Mouse (Mus musculus): ENCODE data around the gene Ccno. TPM values are rescaled to one million over a fixed set of nuclear protein-coding genes. Genes with fewer than 3 reads are reported as not detected.

Gene Ccno
- polyA plus RNA-seq, 1 experiment from 2014 or later, result 15.3 TPM

GRCm38 (mm10) chr13:112985605-112986450, 1.8 kb upstream of the Ccno start:
- no peak for ATAC-seq (ENCODE audit: low read depth)
- Histone ChIP-seq H3K36me3 (ENCODE audit: control insufficient read depth, insufficient read depth, low read length) (no peaks in the 10 kb centered on the region), H3K27ac (ENCODE audit: low read length) (no peak overlapping the region), H3K9me3 (ENCODE audit: control insufficient read depth, low read length) (no peaks in the 10 kb centered on the region), H3K9ac (ENCODE audit: low read length) (no peak overlapping the region), H3K4me3 (ENCODE audit: low read length) (0 out of 2 replicates have a peak overlapping the region, but pooled peaks have one; percentile 0), H3K4me1 (replicated peaks; ENCODE audit: control insufficient read depth, insufficient read depth, low read length) (peaks cover 33% of the 10 kb centered on the region), H3K4me2 (ENCODE audit: low read depth, low read length) (peak overlapping the region; percentile 98; the same call in 1 of the 2 replicates), H3K27me3 (ENCODE audit: control insufficient read depth, insufficient read depth, low read depth, low read length) (peaks cover 40% of the 10 kb centered on the region)
- 11% methylated on average over 18 of the region's 18 CpGs for WGBS

GRCm38 (mm10) chr13:112986451-112986950, 1.1 kb upstream of the Ccno start:
- Histone ChIP-seq H3K4me1 (replicated peaks; ENCODE audit: control insufficient read depth, insufficient read depth, low read length) (peaks cover 33% of the 10 kb centered on the region), H3K27ac (ENCODE audit: low read length) (no peak overlapping the region), H3K9me3 (ENCODE audit: control insufficient read depth, low read length) (no peaks in the 10 kb centered on the region), H3K9ac (ENCODE audit: low read length) (no peak overlapping the region; the same call in 1 of the 2 replicates), H3K27me3 (ENCODE audit: control insufficient read depth, insufficient read depth, low read depth, low read length) (peaks cover 47% of the 10 kb centered on the region), H3K4me3 (ENCODE audit: low read length) (peak overlapping the region; percentile 0), H3K4me2 (ENCODE audit: low read depth, low read length) (peak overlapping the region; percentile 98), H3K36me3 (ENCODE audit: control insufficient read depth, insufficient read depth, low read length) (no peaks in the 10 kb centered on the region)
- WGBS, result 1% methylated on average over 17 of the region's 17 CpGs
- ATAC-seq (ENCODE audit: low read depth), result no peak

GRCm38 (mm10) chr13:112987991-112988390, 389 bp downstream of the Ccno start:
- no peaks in the 10 kb centered on the region for H3K36me3 ChIP-seq (ENCODE audit: control insufficient read depth, insufficient read depth, low read length)
- ATAC-seq (ENCODE audit: low read depth), result peak; percentile 30
- H3K27ac ChIP-seq (ENCODE audit: low read length), result peak overlapping the region; percentile 27; the same call in 1 of the 2 replicates
- under 1% methylated on average over 39 of the region's 39 CpGs for WGBS
- H3K9me3 ChIP-seq (ENCODE audit: control insufficient read depth, low read length), result no peaks in the 10 kb centered on the region
- peak overlapping the region; percentile 98 for H3K4me2 ChIP-seq (ENCODE audit: low read depth, low read length)
- peaks cover 33% of the 10 kb centered on the region for H3K4me1 ChIP-seq (replicated peaks; ENCODE audit: control insufficient read depth, insufficient read depth, low read length)
- peaks cover 56% of the 10 kb centered on the region for H3K27me3 ChIP-seq (ENCODE audit: control insufficient read depth, insufficient read depth, low read depth, low read length)
- peak overlapping the region; percentile 71 for H3K9ac ChIP-seq (ENCODE audit: low read length)
- H3K4me3 ChIP-seq (ENCODE audit: low read length), result peak overlapping the region; percentile 66

- peak overlapping the region; percentile 66 for H3K4me3 ChIP-seq (ENCODE audit: low read length)
- no peak overlapping the region; the same call in 1 of the 2 replicates for H3K9ac ChIP-seq (ENCODE audit: low read length)
- no peaks in the 10 kb centered on the region for H3K36me3 ChIP-seq (ENCODE audit: control insufficient read depth, insufficient read depth, low read length)
- peaks cover 65% of the 10 kb centered on the region for H3K27me3 ChIP-seq (ENCODE audit: control insufficient read depth, insufficient read depth, low read depth, low read length)
- no peaks in the 10 kb centered on the region for H3K9me3 ChIP-seq (ENCODE audit: control insufficient read depth, low read length)
- ATAC-seq (ENCODE audit: low read depth), result no peak
- H3K27ac ChIP-seq (ENCODE audit: low read length), result no peak overlapping the region
- WGBS, result under 1% methylated on average over 19 of the region's 19 CpGs
- H3K4me1 ChIP-seq (replicated peaks; ENCODE audit: control insufficient read depth, insufficient read depth, low read length), result peaks cover 39% of the 10 kb centered on the region
- H3K4me2 ChIP-seq (ENCODE audit: low read depth, low read length), result peak overlapping the region; percentile 98
Observed at GRCm38 (mm10) chr13:112988866-112989265, 1.3 kb downstream of the Ccno start.

GRCm38 (mm10) chr13:112989541-112989940, 1.9 kb downstream of the Ccno start:
- Histone ChIP-seq H3K36me3 (ENCODE audit: control insufficient read depth, insufficient read depth, low read length) (no peaks in the 10 kb centered on the region), H3K9me3 (ENCODE audit: control insufficient read depth, low read length) (no peaks in the 10 kb centered on the region), H3K27ac (ENCODE audit: low read length) (no peak overlapping the region), H3K27me3 (ENCODE audit: control insufficient read depth, insufficient read depth, low read depth, low read length) (peaks cover 71% of the 10 kb centered on the region), H3K9ac (ENCODE audit: low read length) (peak overlapping the region; percentile 28), H3K4me1 (replicated peaks; ENCODE audit: control insufficient read depth, insufficient read depth, low read length) (peaks cover 42% of the 10 kb centered on the region), H3K4me2 (ENCODE audit: low read depth, low read length) (peak overlapping the region; percentile 98), H3K4me3 (ENCODE audit: low read length) (peak overlapping the region; percentile 66)
- WGBS, result under 1% methylated on average over 23 of the region's 23 CpGs
- peak; percentile 24; the same call in 1 of the 2 replicates for ATAC-seq (ENCODE audit: low read depth)

GRCm38 (mm10) chr13:112990346-112990745, 2.7 kb downstream of the Ccno start:
- peak overlapping the region; percentile 27; the same call in 1 of the 2 replicates for H3K4me2 ChIP-seq (ENCODE audit: low read depth, low read length)
- H3K27ac ChIP-seq (ENCODE audit: low read length), result no peak overlapping the region
- no peak for ATAC-seq (ENCODE audit: low read depth)
- peak overlapping the region; percentile 1; the same call in 1 of the 2 replicates for H3K4me3 ChIP-seq (ENCODE audit: low read length)
- H3K27me3 ChIP-seq (ENCODE audit: control insufficient read depth, insufficient read depth, low read depth, low read length), result peaks cover 79% of the 10 kb centered on the region
- no peaks in the 10 kb centered on the region for H3K9me3 ChIP-seq (ENCODE audit: control insufficient read depth, low read length)
- 13% methylated on average over 4 of the region's 4 CpGs for WGBS
- peak overlapping the region; percentile 11; the same call in 1 of the 2 replicates for H3K9ac ChIP-seq (ENCODE audit: low read length)
- no peaks in the 10 kb centered on the region for H3K36me3 ChIP-seq (ENCODE audit: control insufficient read depth, insufficient read depth, low read length)
- H3K4me1 ChIP-seq (replicated peaks; ENCODE audit: control insufficient read depth, insufficient read depth, low read length), result peaks cover 42% of the 10 kb centered on the region

GRCm38 (mm10) chr13:112993531-112994152, 6.0 kb downstream of the Ccno start, which contains the start of gene Mcidas:
Gene Mcidas (plus strand): TSS chr13:112993845.
- Histone ChIP-seq H3K4me1 (replicated peaks; ENCODE audit: control insufficient read depth, insufficient read depth, low read length) (peaks cover 31% of the 10 kb centered on the region), H3K9me3 (ENCODE audit: control insufficient read depth, low read length) (no peaks in the 10 kb centered on the region), H3K9ac (ENCODE audit: low read length) (peak within 1 kb of the TSS; percentile 55), H3K4me3 (ENCODE audit: low read length) (peak within 1 kb of the TSS; percentile 49), H3K4me2 (ENCODE audit: low read depth, low read length) (peak within 1 kb of the TSS; percentile 77), H3K27me3 (ENCODE audit: control insufficient read depth, insufficient read depth, low read depth, low read length) (peaks cover 90% of the 10 kb centered on the region), H3K36me3 (ENCODE audit: control insufficient read depth, insufficient read depth, low read length) (no peaks in the 10 kb centered on the region), H3K27ac (ENCODE audit: low read length) (peak within 1 kb of the TSS; percentile 8; the same call in 1 of the 2 replicates)
- under 1% methylated on average over 55 of the region's 63 CpGs for WGBS
- peak; percentile 49 for ATAC-seq (ENCODE audit: low read depth)

GRCm38 (mm10) chr13:112994191-112994590, 6.6 kb downstream of the Ccno start:
- Histone ChIP-seq H3K9me3 (ENCODE audit: control insufficient read depth, low read length) (no peaks in the 10 kb centered on the region), H3K4me1 (replicated peaks; ENCODE audit: control insufficient read depth, insufficient read depth, low read length) (peaks cover 26% of the 10 kb centered on the region), H3K4me3 (ENCODE audit: low read length) (peak overlapping the region; percentile 49), H3K4me2 (ENCODE audit: low read depth, low read length) (peak overlapping the region; percentile 77), H3K27ac (ENCODE audit: low read length) (no peak overlapping the region; the same call in 1 of the 2 replicates), H3K9ac (ENCODE audit: low read length) (peak overlapping the region; percentile 55), H3K36me3 (ENCODE audit: control insufficient read depth, insufficient read depth, low read length) (no peaks in the 10 kb centered on the region), H3K27me3 (ENCODE audit: control insufficient read depth, insufficient read depth, low read depth, low read length) (peaks cover 88% of the 10 kb centered on the region)
- peak; percentile 54 for ATAC-seq (ENCODE audit: low read depth)
- 1% methylated on average over 25 of the region's 25 CpGs for WGBS

GRCm38 (mm10) chr13:112996407-112996806, 8.8 kb downstream of the Ccno start:
- ATAC-seq (ENCODE audit: low read depth), result no peak
- Histone ChIP-seq H3K27me3 (ENCODE audit: control insufficient read depth, insufficient read depth, low read depth, low read length) (peaks cover 78% of the 10 kb centered on the region), H3K4me2 (ENCODE audit: low read depth, low read length) (no peak overlapping the region), H3K9me3 (ENCODE audit: control insufficient read depth, low read length) (no peaks in the 10 kb centered on the region), H3K36me3 (ENCODE audit: control insufficient read depth, insufficient read depth, low read length) (no peaks in the 10 kb centered on the region), H3K27ac (ENCODE audit: low read length) (no peak overlapping the region), H3K4me1 (replicated peaks; ENCODE audit: control insufficient read depth, insufficient read depth, low read length) (peaks cover 8% of the 10 kb centered on the region), H3K4me3 (ENCODE audit: low read length) (no peak overlapping the region), H3K9ac (ENCODE audit: low read length) (no peak overlapping the region)
- WGBS, result 46% methylated on average over 4 of the region's 4 CpGs
